Mouse (Mus musculus) CH12.LX (cell line): ENCODE data around the gene Ppp1r37.

Experiments
- CHD1 ChIP-seq: IDR thresholded peaks from 2 replicates; pipeline ENCODE4 v1.6.1; 2012; ENCODE audit warnings: low read depth, low read length, improper control_type of control experiment, inconsistent platforms
- CTCF ChIP-seq, 2 experiments: IDR thresholded peaks in 1 of 2; conservative IDR thresholded peaks in 1 of 2; 2 replicates each; pipeline ENCODE4 v1.5.1; 2011 to 2012; ENCODE audit warnings: low read depth in 2 of 2, low read length in 2 of 2, improper control_type of control experiment in 1 of 2, inconsistent platforms in 1 of 2, mild to moderate bottlenecking in 1 of 2, moderate library complexity in 1 of 2
- EP300 ChIP-seq: IDR thresholded peaks from 2 replicates; pipeline ENCODE4 v1.6.1; 2011; ENCODE audit warnings: low read length, improper control_type of control experiment
- KAT2A ChIP-seq: IDR thresholded peaks from 2 replicates; pipeline ENCODE4 v1.6.1; 2012; ENCODE audit warnings: low read length, improper control_type of control experiment, inconsistent platforms; ENCODE audit not compliant: insufficient replicate concordance
- MYC ChIP-seq: IDR thresholded peaks from 2 replicates; pipeline ENCODE4 v1.6.1; 2011; ENCODE audit warnings: low read depth, mild to moderate bottlenecking, improper control_type of control experiment, low read length
- POLR2A ChIP-seq: IDR thresholded peaks from 2 replicates; pipeline ENCODE4 v1.6.1; 2011; ENCODE audit warnings: low read depth, mild to moderate bottlenecking, improper control_type of control experiment, low read length
- RAD21 ChIP-seq: IDR thresholded peaks from 2 replicates; pipeline ENCODE4 v1.6.1; 2011; ENCODE audit warnings: low read depth, mild to moderate bottlenecking, low read length, improper control_type of control experiment, moderate library complexity
- UBTF ChIP-seq: IDR thresholded peaks from 2 replicates; pipeline ENCODE4 v1.6.1; 2012; ENCODE audit warnings: low read depth, mild to moderate bottlenecking, inconsistent platforms, low read length, improper control_type of control experiment, moderate library complexity
- USF1 ChIP-seq: IDR thresholded peaks from 2 replicates; pipeline ENCODE4 v1.6.1; 2014; ENCODE audit warnings: low read depth, mild to moderate bottlenecking, inconsistent platforms, low read length, improper control_type of control experiment

GRCm38 (mm10) chr7:19589207-19589606 lies 26.3 kb upstream of the Ppp1r37 start:
- TF ChIP-seq RAD21: peak; percentile 57
- TF ChIP-seq CTCF (conservative IDR thresholded peaks at IDR 0.05 in 1 of 2, IDR thresholded peaks at IDR 0.05 in 1 of 2; ENCODE audit: low read depth in 2 of 2, low read length in 2 of 2): peak in 1 of 2 experiments; percentile 81; a peak in 3 of 4 replicates
- TF ChIP-seq USF1: no peak
- TF ChIP-seq UBTF: no peak
- TF ChIP-seq POLR2A: no peak
- TF ChIP-seq KAT2A: no peak
- TF ChIP-seq MYC: peak; percentile 56; the same call in 1 of the 2 replicates
- TF ChIP-seq CHD1: no peak
- TF ChIP-seq EP300: no peak
